Mouse (Mus musculus) midbrain, postnatal 0 days (tissue): Measurements from ENCODE around the gene A630095N17Rik. TPM values are rescaled to one million over a fixed set of nuclear protein-coding genes. Genes with fewer than 3 reads are reported as not detected.

ENCODE experiments used
- ATAC-seq: fragments of 200-750 bp; cut with Nextera tagmentation; 2 replicates; pipeline ENCODE4 v1.8.0; 2017; ENCODE audit warnings: moderate number of reproducible peaks, mild to moderate bottlenecking, moderate TSS enrichment, moderate library complexity; ENCODE audit not compliant: low FRiP score
- DNase-seq: peaks from one replicate; pipeline ENCODE4 v3.0.0-alpha.2; 2015; ENCODE audit warnings: low spot score
- H3K27ac ChIP-seq: fragments of 300-500 bp; sonication (generic); 2 replicates; pipeline ENCODE4 v1.5.1; 2014; ENCODE audit warnings: low read depth, mild to moderate bottlenecking, low read length, mixed read lengths
- H3K27me3 ChIP-seq: fragments of 300-500 bp; sonication (generic); 2 replicates; pipeline ENCODE4 v1.6.1; 2014; ENCODE audit warnings: low read length, control low read depth, mixed read lengths; ENCODE audit not compliant: insufficient read depth
- H3K36me3 ChIP-seq: fragments of 300-500 bp; sonication (generic); 2 replicates; pipeline ENCODE4 v1.6.1; 2014; ENCODE audit warnings: low read length, control low read depth, mixed read lengths; ENCODE audit not compliant: insufficient read depth
- H3K4me1 ChIP-seq: fragments of 300-500 bp; sonication (generic); 2 replicates; pipeline ENCODE4 v1.6.1; 2014; ENCODE audit warnings: mild to moderate bottlenecking, control low read depth, antibody characterized with exemption, low read length, mixed read lengths; ENCODE audit not compliant: insufficient read depth
- H3K4me2 ChIP-seq: fragments of 300-500 bp; sonication (generic); 2 replicates; pipeline ENCODE4 v1.6.1; 2014; ENCODE audit warnings: low read depth, mild to moderate bottlenecking, low read length, mixed read lengths; ENCODE audit not compliant: poor library complexity, severe bottlenecking
- H3K4me3 ChIP-seq: fragments of 300-500 bp; sonication (generic); 2 replicates; pipeline ENCODE4 v1.5.1; 2014; ENCODE audit warnings: low read depth, mild to moderate bottlenecking, low read length, moderate library complexity
- H3K9ac ChIP-seq: fragments of 300-500 bp; sonication (generic); replicated peaks from 2 replicates; pipeline ENCODE4 v1.6.1; 2014; ENCODE audit warnings: mild to moderate bottlenecking, low read length, moderate library complexity, mixed read lengths; ENCODE audit not compliant: poor library complexity, severe bottlenecking
- H3K9me3 ChIP-seq: fragments of 300-500 bp; sonication (generic); 2 replicates; pipeline ENCODE4 v1.6.1; 2016; ENCODE audit warnings: low read length, control low read depth
- CTCF ChIP-seq: IDR thresholded peaks from 2 replicates; pipeline ENCODE4 v1.5.1; 2016; ENCODE audit warnings: antibody characterized with exemption, mild to moderate bottlenecking
- WGBS: fragments of 180-500 bp; shearing (Covaris S2); extraction: QIAGEN DNeasy Blood & Tissue Kit; methylation state at CpG from one replicate; pipeline ENCODE4 v1.1.7; 2014; 5-methylcytosine and 5-hydroxymethylcytosine counted together
- polyA plus RNA-seq: library from polyadenylated mRNA; unstranded; fragments of >200 nt; fragmentation: Nextera tagmentation; extraction: Ambion mirVana; gene quantifications from 2 replicates; pipeline ENCODE4 v1.2.1, GENCODE M21; 2015
- total RNA-seq: library from RNA; depleted of rRNA; stranded (reverse); fragments of >200 nt; gene quantifications from 2 replicates; pipeline ENCODE4 v1.2.3, GENCODE M21; 2014; rRNA removed

Gene A630095N17Rik
- total RNA-seq (not detected in 2 replicates), polyA plus RNA-seq (not detected in 2 replicates)

DNA sequence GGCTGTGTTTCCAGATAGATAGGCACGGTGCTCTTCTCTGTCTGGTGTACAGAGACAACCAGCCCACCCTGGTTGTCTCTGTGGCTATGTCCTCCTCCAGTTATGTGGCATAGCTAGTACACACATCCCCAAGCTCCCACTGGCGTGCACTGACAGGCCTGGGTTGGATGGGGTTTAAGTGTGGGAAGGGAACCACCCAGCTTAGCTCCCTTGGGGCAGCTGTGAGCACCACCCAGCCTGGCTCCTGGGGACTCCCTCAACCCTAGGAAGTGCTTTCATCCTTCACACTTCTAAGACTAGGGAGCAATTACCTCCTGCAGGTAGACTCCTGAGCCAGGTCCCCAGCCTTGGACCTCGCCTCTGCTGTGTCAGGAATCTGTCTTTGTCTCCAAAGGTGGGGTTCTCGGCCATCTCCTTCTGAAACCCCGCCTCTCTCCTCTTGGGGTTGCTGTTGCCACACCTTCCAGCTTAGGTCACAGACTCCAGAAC, at the start of gene A630095N17Rik:
A630095N17Rik (minus strand) TSS at position 439 of the 489 bp plus-strand sequence.
- H3K27me3 ChIP-seq = no peaks in the 10 kb centered on the region
- H3K4me3 ChIP-seq = no peak within 1 kb of the TSS
- H3K4me1 ChIP-seq = no peaks in the 10 kb centered on the region
- ATAC-seq = no peak
- H3K36me3 ChIP-seq = no peaks in the 10 kb centered on the region
- TF ChIP-seq CTCF = no peak
- H3K4me2 ChIP-seq = no peak within 1 kb of the TSS
- H3K9ac ChIP-seq = no peak within 1 kb of the TSS
- WGBS = 74% methylated on average over 5 of the region's 5 CpGs
- no peak for DNase-seq
- H3K27ac ChIP-seq = no peak within 1 kb of the TSS
- H3K9me3 ChIP-seq = no peaks in the 10 kb centered on the region

DNA sequence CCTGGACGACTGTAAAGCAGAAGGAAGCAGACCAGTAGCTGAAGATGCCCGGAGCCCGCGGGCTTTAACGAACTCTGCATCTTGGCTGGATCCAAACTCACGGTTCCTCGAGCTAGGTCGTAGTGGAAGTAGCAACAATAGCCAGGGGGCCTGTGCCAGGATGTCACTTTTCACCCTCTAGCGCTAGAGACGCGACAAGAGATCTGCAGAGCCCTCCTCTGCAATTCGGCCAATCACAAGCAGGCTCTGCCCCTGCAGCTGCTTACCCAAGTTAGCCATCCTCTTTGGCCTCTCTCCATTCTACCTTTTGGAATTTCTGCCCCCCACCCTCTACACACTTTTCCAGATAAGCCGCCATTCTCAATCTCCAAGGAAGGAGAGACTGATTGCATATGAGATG, 46.3 kb upstream of the A630095N17Rik start, which contains the start of gene Resp18:
Resp18 (minus strand) TSS at position 188 of the 400 bp plus-strand sequence.
- H3K27ac ChIP-seq = peak within 1 kb of the TSS; percentile 52
- peak within 1 kb of the TSS; percentile 39 for H3K4me3 ChIP-seq
- no peaks in the 10 kb centered on the region for H3K9me3 ChIP-seq
- ATAC-seq (peak; percentile 63; the same call in 1 of the 2 replicates), DNase-seq (peak; percentile 71)
- no peak; the same call in 1 of the 2 replicates for TF ChIP-seq CTCF
- WGBS = 4% methylated on average over 13 of the region's 13 CpGs
- no peaks in the 10 kb centered on the region for H3K4me1 ChIP-seq
- no peaks in the 10 kb centered on the region for H3K36me3 ChIP-seq
- H3K4me2 ChIP-seq = peak within 1 kb of the TSS; percentile 55
- H3K27me3 ChIP-seq = 0 out of 2 replicates have a peak, but pooled peaks cover 3% of the 10 kb centered on the region
- peak within 1 kb of the TSS; percentile 54 for H3K9ac ChIP-seq

DNA sequence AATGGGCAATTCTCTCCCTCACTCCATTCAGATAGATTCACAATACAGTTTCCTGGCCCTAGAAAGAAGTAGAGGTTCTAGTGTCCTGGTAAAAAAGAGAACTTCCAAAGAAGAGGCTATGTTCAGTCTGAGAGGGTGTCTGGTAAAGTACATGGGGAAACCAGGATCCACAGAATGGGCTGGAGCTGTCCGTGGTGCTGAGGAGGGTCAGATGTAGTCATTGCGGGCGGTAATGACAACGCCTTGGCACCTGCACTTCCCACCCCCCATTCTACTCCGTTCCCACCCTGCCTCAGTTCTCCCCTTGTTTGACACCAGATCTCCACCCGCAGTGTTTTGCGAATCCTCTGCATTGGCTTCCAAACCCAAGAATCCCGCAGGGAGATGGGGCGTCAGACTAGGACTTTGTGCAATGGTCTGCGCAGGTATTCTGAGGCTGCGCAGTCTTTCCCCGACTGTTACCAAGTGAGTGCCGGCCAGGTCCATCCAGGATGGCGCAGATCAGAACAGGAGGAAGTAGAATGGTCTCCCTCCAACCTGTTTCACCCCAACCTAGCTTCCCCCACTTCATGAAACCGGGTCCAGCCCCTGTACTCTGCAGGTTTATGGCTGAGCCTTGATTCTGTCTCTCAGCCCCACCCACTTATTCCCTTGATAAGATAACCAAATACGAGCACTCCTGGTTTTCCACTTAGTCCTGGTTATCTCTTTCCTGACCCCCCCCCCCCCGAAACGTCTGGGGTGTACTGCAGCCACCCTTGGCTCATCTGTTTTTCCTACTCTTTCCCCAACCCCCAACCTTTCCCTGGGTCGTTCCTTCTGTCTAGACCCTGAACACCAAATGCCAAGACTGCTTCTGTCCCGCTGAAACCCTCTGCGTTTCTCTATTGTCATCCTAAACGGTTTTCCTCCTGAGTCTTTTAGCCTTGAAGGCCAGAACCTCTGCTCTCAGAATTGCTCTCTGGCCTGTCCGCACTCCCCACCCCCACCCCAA, 45.6 kb upstream of the A630095N17Rik start:
- peak; percentile 69; the same call in 1 of the 2 replicates for ATAC-seq
- TF ChIP-seq CTCF = no peak
- Histone ChIP-seq H3K36me3 (no peaks in the 10 kb centered on the region), H3K4me1 (no peaks in the 10 kb centered on the region), H3K4me2 (peak overlapping the region; percentile 55), H3K9me3 (no peaks in the 10 kb centered on the region), H3K4me3 (peak overlapping the region; percentile 39), H3K27me3 (0 out of 2 replicates have a peak, but pooled peaks cover 3% of the 10 kb centered on the region), H3K9ac (peak overlapping the region; percentile 54), H3K27ac (peak overlapping the region; percentile 52)
- 2% methylated on average over 23 of the region's 23 CpGs for WGBS
- peak; percentile 60 for DNase-seq

DNA sequence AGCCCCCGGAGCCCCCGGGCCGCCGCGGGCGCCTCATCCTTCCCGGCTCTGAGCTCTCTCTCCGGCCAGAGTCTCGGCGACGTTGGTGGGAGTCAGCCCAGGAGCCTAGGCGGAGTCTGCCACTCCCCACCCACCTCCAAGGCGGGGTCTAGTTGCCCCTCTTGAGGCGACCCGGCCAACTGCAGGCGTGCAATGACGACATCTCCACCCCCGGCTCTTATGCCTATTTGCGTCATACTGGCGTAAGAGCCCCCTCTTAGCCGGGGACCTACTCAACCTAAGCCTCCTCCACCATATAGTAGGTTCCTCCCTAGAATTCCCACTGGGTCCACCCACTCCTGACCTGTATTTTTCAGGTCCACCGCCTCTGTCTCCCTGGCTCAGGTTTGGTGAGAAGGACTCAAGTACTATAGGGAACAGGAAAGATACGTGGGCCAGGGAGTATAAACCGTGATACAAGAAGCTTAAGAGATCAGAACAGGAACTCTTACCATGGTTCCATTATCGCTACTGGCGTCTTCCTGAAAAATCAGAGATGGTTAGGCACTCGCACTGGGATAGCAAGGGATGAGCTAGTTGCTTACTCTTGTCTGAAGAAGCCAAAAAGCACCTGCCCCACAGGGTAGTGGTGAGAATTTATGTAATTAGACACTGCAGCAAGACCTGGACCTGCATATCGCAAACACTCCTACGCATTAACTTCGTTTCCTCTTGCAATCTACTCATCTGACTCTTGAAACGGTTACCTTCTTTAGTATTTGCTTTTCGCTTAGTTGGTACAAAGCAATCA, 32.4 kb upstream of the A630095N17Rik start, which contains the start of gene Ptprn:
Ptprn (minus strand) TSS at position 412 of the 790 bp plus-strand sequence.
- TF ChIP-seq CTCF = peak; percentile 38
- WGBS = 12% methylated on average over 29 of the region's 32 CpGs
- Histone ChIP-seq H3K9me3 (no peaks in the 10 kb centered on the region), H3K27ac (peak within 1 kb of the TSS; percentile 70), H3K4me2 (peak within 1 kb of the TSS; percentile 55), H3K4me3 (peak within 1 kb of the TSS; percentile 55), H3K27me3 (no peaks in the 10 kb centered on the region; the same call in 1 of the 2 replicates), H3K9ac (peak within 1 kb of the TSS; percentile 64), H3K4me1 (peaks cover 2% of the 10 kb centered on the region; the same call in 1 of the 2 replicates), H3K36me3 (0 out of 2 replicates have a peak, but pooled peaks cover 3% of the 10 kb centered on the region)
- ATAC-seq (peak; percentile 79), DNase-seq (peak; percentile 79)
